Mouse (Mus musculus) adrenal gland, adult 10 weeks (tissue): ENCODE data around the gene Syngr2. TPM values are rescaled to one million over a fixed set of nuclear protein-coding genes. Genes with fewer than 3 reads are reported as not detected.

ENCODE experiments used
- polyA plus RNA-seq: library from polyadenylated mRNA; stranded (reverse); fragments of 350-450 nt; fragmentation: Illumina TruSeq; extraction: RNeasy Lipid Tissue Mini Kit (QIAGEN cat#74804); gene quantifications from one replicate; pipeline ENCODE4 v1.2.3, GENCODE M21; 2014; ENCODE audit warnings: low read depth, low replicate concordance

Gene Syngr2
- polyA plus RNA-seq, result 7.9 TPM

GRCm38 (mm10) chr11:117809407-117810311 is at the start of gene Syngr2, which contains the start of gene Gm20708:
Gene Syngr2 (plus strand): TSS chr11:117809668.
Gene Gm20708 (plus strand): TSS chr11:117809668.

DNA sequence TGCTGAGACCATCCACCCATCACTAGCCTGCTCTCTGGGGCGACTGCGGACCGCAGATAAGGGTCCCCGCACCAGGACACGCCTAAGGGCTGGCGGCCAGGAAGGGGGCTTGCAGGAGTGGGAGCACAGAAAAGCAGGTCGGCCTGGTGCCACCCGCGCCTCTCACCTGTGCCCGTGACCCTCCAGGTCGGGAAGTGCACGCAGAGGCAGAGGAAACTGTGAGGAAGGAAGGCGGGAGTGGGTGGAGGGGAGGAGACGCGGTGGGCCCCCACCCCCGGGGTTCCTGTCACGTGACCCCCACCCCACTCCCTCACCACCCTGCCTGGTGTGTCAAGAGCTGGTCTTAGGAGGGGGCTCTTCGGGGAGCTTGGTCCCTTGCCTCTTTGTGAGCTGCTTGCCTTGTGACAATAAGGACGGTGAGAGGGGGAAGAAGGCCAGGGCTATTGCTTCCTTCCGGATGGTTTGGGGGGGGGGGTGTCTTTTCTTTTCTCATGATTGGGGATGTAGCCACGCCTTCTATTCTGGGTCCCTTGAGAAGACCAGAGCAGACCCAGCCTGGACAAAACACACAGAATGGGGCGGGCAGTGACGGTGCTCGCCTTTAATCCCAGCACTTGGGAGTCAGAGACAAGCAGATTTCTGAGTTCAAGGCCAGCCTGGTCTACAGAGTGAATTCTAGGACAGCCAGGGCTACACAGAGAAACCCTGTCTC is 27.3 kb upstream of the Syngr2 start, which contains the start of the genes Tmc8 and Tmc6:
Gene Tmc8, plus strand, starts transcription at position 84 of the 712 bp plus-strand sequence.
Gene Tmc6, minus strand, starts transcription at position 206 of the 712 bp plus-strand sequence.

GRCm38 (mm10) chr11:117797511-117798159 is 11.8 kb upstream of the Syngr2 start, which contains the start of gene 6030468B19Rik:
Gene 6030468B19Rik (plus strand): TSS chr11:117797660.

DNA sequence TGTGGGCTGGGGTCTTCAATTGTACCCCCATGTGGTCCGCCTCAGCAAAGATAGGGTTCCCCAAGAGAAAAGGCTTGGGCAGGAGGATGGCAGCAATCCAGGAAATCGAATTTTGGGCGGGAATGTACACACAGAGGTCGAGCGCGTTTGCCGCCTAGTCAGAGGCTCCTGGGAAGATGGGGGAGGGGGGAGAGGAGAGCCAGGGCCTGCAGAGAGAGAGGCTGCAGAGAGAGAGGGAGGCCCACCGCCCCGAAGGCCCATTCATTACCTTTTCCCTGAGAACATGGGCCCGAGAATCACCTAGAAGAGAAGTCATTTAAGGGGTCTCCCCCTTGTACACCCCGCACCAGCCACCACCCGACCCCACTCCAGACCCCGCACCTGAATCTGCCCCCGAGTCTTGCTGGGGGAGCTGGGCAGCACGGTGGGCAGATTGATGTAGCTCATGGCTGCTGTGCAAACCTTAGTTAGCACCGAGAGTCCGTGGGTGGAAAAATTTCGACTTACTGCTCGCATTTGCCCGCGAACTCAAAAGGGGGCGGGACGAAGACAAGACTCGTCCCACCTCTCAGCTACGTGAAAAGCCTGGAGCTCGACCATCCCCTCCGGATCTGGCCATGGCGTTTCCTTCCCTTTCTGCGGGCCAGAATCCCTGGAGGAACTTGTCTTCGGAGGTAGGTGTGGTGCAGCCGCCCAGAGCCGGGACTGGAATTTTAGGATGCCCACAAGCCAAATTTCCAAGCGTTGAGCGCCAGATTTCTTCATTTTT is 16.0 kb downstream of the Syngr2 start, which contains the start of the genes Afmid and Tk1:
Gene Afmid, plus strand, starts transcription at position 592 of the 769 bp plus-strand sequence.
Gene Tk1, minus strand, starts transcription at position 760 of the 769 bp plus-strand sequence.

GRCm38 (mm10) chr11:117848985-117849671 is 39.7 kb downstream of the Syngr2 start, which contains the start of gene Birc5:
Gene Birc5 (plus strand): TSS chr11:117849251.

DNA sequence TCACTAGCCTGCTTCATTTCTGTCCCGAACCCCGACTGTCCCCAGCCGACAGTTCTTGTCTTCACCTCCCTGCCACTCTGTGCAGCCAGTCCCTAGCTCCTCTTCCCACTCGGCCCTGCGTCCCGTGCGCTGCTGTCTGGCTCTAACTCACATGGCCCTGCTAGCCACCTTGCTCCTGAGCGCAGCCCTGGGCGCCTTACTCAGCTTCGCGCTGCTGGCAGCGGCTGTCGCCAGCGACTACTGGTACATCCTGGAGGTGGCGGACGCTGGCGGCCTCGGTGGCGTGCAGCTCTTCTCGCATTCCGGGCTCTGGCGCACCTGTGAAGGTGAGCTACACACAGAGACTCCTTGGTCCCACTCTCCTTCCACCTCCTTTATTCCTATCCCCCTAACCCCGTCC is 51.1 kb downstream of the Syngr2 start, which contains the start of gene Tmem235:
Gene Tmem235, plus strand, starts transcription at position 152 of the 400 bp plus-strand sequence.

Other genes with a start within 250 kb of the Syngr2 start
- gene Tnrc6c, start 155.4 kb upstream of the Syngr2 start, polyA plus RNA-seq, result 9.9 TPM
- 0.35 TPM for gene Tmc8, start 27.6 kb upstream of the Syngr2 start, polyA plus RNA-seq
- 0.70 TPM for gene Tmc6, start 27.5 kb upstream of the Syngr2 start, polyA plus RNA-seq
- not detected for gene 6030468B19Rik, start 12.0 kb upstream of the Syngr2 start, polyA plus RNA-seq
- gene Gm20708, start within 50 bp of the Syngr2 start, polyA plus RNA-seq, result 2.5 TPM
- 0.64 TPM for gene Afmid, start 16.3 kb downstream of the Syngr2 start, polyA plus RNA-seq
- gene Tk1, start 16.4 kb downstream of the Syngr2 start, polyA plus RNA-seq, result not detected
- 3.5 TPM for gene Birc5, start 39.6 kb downstream of the Syngr2 start, polyA plus RNA-seq
- gene Tmem235, start 51.1 kb downstream of the Syngr2 start, polyA plus RNA-seq, result not detected
- gene Tha1, start 63.8 kb downstream of the Syngr2 start, polyA plus RNA-seq, result not detected
- 0.87 TPM for gene Socs3, start 160.4 kb downstream of the Syngr2 start, polyA plus RNA-seq
- 8.0 TPM for gene Pgs1, start 176.6 kb downstream of the Syngr2 start, polyA plus RNA-seq